Mouse (Mus musculus) heart, postnatal 0 days (tissue): Measurements from ENCODE around the gene Dlx4. TPM values are rescaled to one million over a fixed set of nuclear protein-coding genes. Genes with fewer than 3 reads are reported as not detected.

Experiments used
- ATAC-seq: fragments of 200-750 bp; cut with Nextera tagmentation; 2 replicates; pipeline ENCODE4 v1.8.0; 2017; ENCODE audit warnings: low read depth, moderate number of reproducible peaks, moderate library complexity; ENCODE audit not compliant: insufficient read depth
- DNase-seq: peaks from one replicate; pipeline ENCODE4 v3.0.0-alpha.2; 2016; ENCODE audit warnings: low spot score
- H3K27ac ChIP-seq: fragments of 300-500 bp; sonication (generic); 2 replicates; pipeline ENCODE4 v1.5.1; 2014; ENCODE audit warnings: low read depth, mild to moderate bottlenecking
- H3K27me3 ChIP-seq: fragments of 300-500 bp; sonication (generic); 2 replicates; pipeline ENCODE4 v1.6.1; 2014; ENCODE audit warnings: low read length, mixed read lengths; ENCODE audit not compliant: control insufficient read depth, insufficient read depth
- H3K36me3 ChIP-seq: fragments of 300-500 bp; sonication (generic); replicated peaks from 2 replicates; pipeline ENCODE4 v1.6.1; 2014; ENCODE audit warnings: low read length, mixed read lengths; ENCODE audit not compliant: control insufficient read depth, insufficient read depth
- H3K4me1 ChIP-seq: fragments of 300-500 bp; sonication (generic); 2 replicates; pipeline ENCODE4 v1.6.1; 2014; ENCODE audit warnings: antibody characterized with exemption; ENCODE audit not compliant: control insufficient read depth, insufficient read depth
- H3K4me2 ChIP-seq: fragments of 300-500 bp; sonication (generic); 2 replicates; pipeline ENCODE4 v1.6.1; 2014; ENCODE audit warnings: low read depth, mild to moderate bottlenecking, low read length, moderate library complexity
- H3K4me3 ChIP-seq: fragments of 300-500 bp; sonication (generic); 2 replicates; pipeline ENCODE4 v1.5.1; 2014; ENCODE audit warnings: low read depth, low read length
- H3K9ac ChIP-seq: fragments of 300-500 bp; sonication (generic); replicated peaks from 2 replicates; pipeline ENCODE4 v1.6.1; 2014; ENCODE audit warnings: low read depth, low read length, mixed read lengths
- H3K9me3 ChIP-seq: fragments of 300-500 bp; sonication (generic); replicated peaks from 2 replicates; pipeline ENCODE4 v1.6.1; 2016; ENCODE audit warnings: low read length; ENCODE audit not compliant: control insufficient read depth
- CTCF ChIP-seq: IDR thresholded peaks from 2 replicates; pipeline ENCODE4 v1.5.1; 2016; ENCODE audit warnings: antibody characterized with exemption, control low read depth, low read depth
- EP300 ChIP-seq: IDR thresholded peaks from 2 replicates; pipeline ENCODE4 v1.6.1; 2016; ENCODE audit warnings: antibody characterized with exemption, low read depth
- WGBS: fragments of 180-500 bp; shearing (Covaris S2); extraction: QIAGEN DNeasy Blood & Tissue Kit; methylation state at CpG from one replicate; pipeline ENCODE4 v1.1.7; 2014; 5-methylcytosine and 5-hydroxymethylcytosine counted together
- polyA plus RNA-seq: library from polyadenylated mRNA; unstranded; fragments of >200 nt; fragmentation: Nextera tagmentation; extraction: Ambion mirVana; gene quantifications from 2 replicates; pipeline ENCODE4 v1.2.1, GENCODE M21; 2015
- total RNA-seq: library from RNA; depleted of rRNA; stranded (reverse); fragments of >200 nt; gene quantifications from 2 replicates; pipeline ENCODE4 v1.2.3, GENCODE M21; 2014; ENCODE audit warnings: low replicate concordance

Gene Dlx4
- total and polyA plus RNA-seq, 2 experiments from 2014 or later = 0.05 TPM; not detected in 1

- H3K9ac ChIP-seq = no peak within 1 kb of the TSS
- H3K4me3 ChIP-seq = peak within 1 kb of the TSS; percentile 48
- 1% methylated on average over 51 of the region's 55 CpGs for WGBS
- peaks cover 6% of the 10 kb centered on the region; the same call in 1 of the 2 replicates for H3K4me1 ChIP-seq
- TF ChIP-seq EP300 = no peak
- no peak for TF ChIP-seq CTCF
- DNase-seq = peak; percentile 14
- H3K27ac ChIP-seq = no peak within 1 kb of the TSS
- H3K36me3 ChIP-seq = no peaks in the 10 kb centered on the region
- H3K9me3 ChIP-seq = no peaks in the 10 kb centered on the region
- peaks cover 84% of the 10 kb centered on the region for H3K27me3 ChIP-seq
- no peak for ATAC-seq
- peak within 1 kb of the TSS; percentile 61 for H3K4me2 ChIP-seq
Measured at GRCm38 (mm10) chr11:95119990-95120632, 26.0 kb downstream of the Dlx4 start, which contains the start of gene Dlx3. TSS of gene Dlx3 (plus strand) at chr11:95120119.

GRCm38 (mm10) chr11:95118505-95118904 lies 27.6 kb downstream of the Dlx4 start:
- Histone ChIP-seq H3K4me1 (peaks cover 6% of the 10 kb centered on the region; the same call in 1 of the 2 replicates), H3K27ac (no peak overlapping the region), H3K36me3 (no peaks in the 10 kb centered on the region), H3K4me2 (no peak overlapping the region), H3K4me3 (no peak overlapping the region), H3K9me3 (no peaks in the 10 kb centered on the region), H3K9ac (no peak overlapping the region), H3K27me3 (peaks cover 72% of the 10 kb centered on the region)
- 4% methylated on average over 8 of the region's 8 CpGs for WGBS
- TF ChIP-seq EP300 (no peak), CTCF (peak; percentile 95)
- DNase-seq (peak; percentile 55), ATAC-seq (0 out of 2 replicates have a peak, but pooled peaks have one; percentile 40)

- TF ChIP-seq EP300 = no peak
- TF ChIP-seq CTCF = peak; percentile 97
- DNase-seq (peak; percentile 83), ATAC-seq (peak; percentile 70; the same call in 1 of the 2 replicates)
- Histone ChIP-seq H3K36me3 (no peaks in the 10 kb centered on the region), H3K27me3 (peaks cover 58% of the 10 kb centered on the region), H3K27ac (no peak overlapping the region), H3K9me3 (no peaks in the 10 kb centered on the region), H3K4me2 (no peak overlapping the region), H3K9ac (no peak overlapping the region), H3K4me3 (no peak overlapping the region), H3K4me1 (peaks cover 6% of the 10 kb centered on the region; the same call in 1 of the 2 replicates)
- WGBS = 3% methylated on average over 6 of the region's 6 CpGs
Measured at GRCm38 (mm10) chr11:95117030-95117429, 29.0 kb downstream of the Dlx4 start.

- ATAC-seq (no peak), DNase-seq (no peak)
- peaks cover 12% of the 10 kb centered on the region; the same call in 1 of the 2 replicates for H3K27me3 ChIP-seq
- H3K36me3 ChIP-seq = no peaks in the 10 kb centered on the region
- H3K4me3 ChIP-seq = no peak overlapping the region
- 0 out of 2 replicates have a peak, but pooled peaks cover 4% of the 10 kb centered on the region for H3K4me1 ChIP-seq
- H3K4me2 ChIP-seq = no peak overlapping the region
- no peak overlapping the region for H3K27ac ChIP-seq
- 78% methylated on average over 7 of the region's 7 CpGs for WGBS
- no peak for TF ChIP-seq CTCF
- no peak for TF ChIP-seq EP300
- H3K9me3 ChIP-seq = no peaks in the 10 kb centered on the region
- H3K9ac ChIP-seq = no peak overlapping the region
Measured at GRCm38 (mm10) chr11:95110081-95110480, 36.0 kb downstream of the Dlx4 start.

GRCm38 (mm10) chr11:95109000-95109399 lies 37.1 kb downstream of the Dlx4 start:
- WGBS = 76% methylated on average over 2 of the region's 2 CpGs
- ATAC-seq (no peak), DNase-seq (no peak)
- Histone ChIP-seq H3K36me3 (no peaks in the 10 kb centered on the region), H3K27ac (no peak overlapping the region), H3K4me3 (no peak overlapping the region), H3K27me3 (peaks cover 8% of the 10 kb centered on the region; the same call in 1 of the 2 replicates), H3K4me2 (no peak overlapping the region), H3K4me1 (0 out of 2 replicates have a peak, but pooled peaks cover 4% of the 10 kb centered on the region), H3K9ac (no peak overlapping the region), H3K9me3 (no peaks in the 10 kb centered on the region)
- TF ChIP-seq EP300 = no peak
- no peak for TF ChIP-seq CTCF
